Mouse (Mus musculus) liver, adult 2 months (tissue): ENCODE data around the gene Csad.

ENCODE experiments used
- CTCF ChIP-seq: fragments of 200-500 bp; IDR thresholded peaks from 2 replicates; pipeline ENCODE4 v1.5.1; 2011; ENCODE audit warnings: low read depth, low read length, control low read depth
- POLR2A ChIP-seq: fragments of 200-500 bp; IDR thresholded peaks from 2 replicates; pipeline ENCODE4 v1.6.1; 2011; ENCODE audit warnings: low read length, control low read depth; ENCODE audit not compliant: insufficient read depth; ENCODE audit errors: extremely low read depth

DNA sequence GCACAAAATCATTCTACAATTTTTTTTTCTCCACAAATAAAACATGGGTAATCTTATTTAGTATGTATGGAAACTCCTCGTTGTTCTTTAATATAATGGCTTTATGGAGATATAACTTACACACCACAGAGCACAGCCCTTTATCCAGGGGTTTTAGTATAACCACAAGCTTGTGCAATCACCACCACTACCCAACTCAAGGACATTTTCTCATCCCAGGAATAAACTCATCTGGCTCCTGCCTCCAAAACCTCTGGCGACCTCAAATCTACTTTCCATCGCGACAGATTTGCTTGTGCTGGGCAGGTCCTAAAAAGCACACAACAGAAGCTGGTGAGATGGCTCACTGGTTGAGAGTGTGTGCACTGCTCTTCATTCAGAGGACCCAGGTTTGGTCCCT lies 10.9 kb downstream of the Csad start:
- TF ChIP-seq CTCF (no peak), POLR2A (no peak)
